Mouse (Mus musculus): ENCODE data around the gene Gm28363.
"Not testable (repeated sequence)": the region's sequence is repeated elsewhere in the genome, so short reads cannot be mapped to it uniquely, and the experiment has no call there.

Gene Gm28363

GRCm38 (mm10) chr1:117696831-117697230 lies at the start of gene Gm28363:
TSS of gene Gm28363 (plus strand) at chr1:117697131.
- DNase-seq (ENCODE audit: extremely low read depth, low read depth, low spot score) = not testable (repeated sequence)

DNA sequence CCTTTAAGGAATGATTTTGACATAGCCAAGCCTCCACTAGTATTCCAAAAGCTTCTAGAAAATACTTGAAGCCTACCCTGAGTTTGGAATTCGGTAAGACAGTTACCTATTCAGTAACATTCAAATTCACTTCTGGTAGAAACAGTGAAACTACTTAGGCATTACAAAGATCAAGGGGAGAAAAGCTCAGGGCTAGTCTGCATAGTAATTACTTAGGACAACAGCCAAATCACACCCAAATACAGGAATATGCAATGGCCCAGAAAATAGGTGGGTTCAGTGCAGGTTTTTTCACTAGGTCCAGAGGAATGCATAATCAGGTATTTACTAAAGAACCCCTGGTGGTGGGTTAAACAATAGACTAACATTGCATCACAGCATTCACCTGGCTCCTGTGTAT lies 46.7 kb upstream of the Gm28363 start:
- DNase-seq (ENCODE audit: extremely low read depth, low read depth, low spot score) = not testable (repeated sequence)

All from fat pad, adult 2 months (tissue).